Mouse (Mus musculus) heart, embryonic 12.5 days (tissue): ENCODE data around the gene Lmod3. TPM values are rescaled to one million over a fixed set of nuclear protein-coding genes. Genes with fewer than 3 reads are reported as not detected.

Source experiments
- polyA plus RNA-seq: library from polyadenylated mRNA; unstranded; fragments of >200 nt; fragmentation: Nextera tagmentation; extraction: Ambion mirVana; gene quantifications from 2 replicates; pipeline ENCODE4 v1.2.1, GENCODE M21; 2016

Lmod3 gene
- polyA plus RNA-seq, 1 experiment from 2014 or later, result 18.0 TPM

Other genes starting within 250 kb of the Lmod3 start
- gene Fam19a4, start 192.3 kb downstream of the Lmod3 start, polyA plus RNA-seq, result 0.08 TPM in 1 of 2 replicates, not detected in the other
- 15.1 and 17.1 TPM in 2 replicates for gene Eogt, start 103.6 kb downstream of the Lmod3 start, polyA plus RNA-seq
- gene Tmf1, start 73.6 kb downstream of the Lmod3 start, polyA plus RNA-seq, result 28.7 and 29.9 TPM in 2 replicates
- 79.1 and 79.3 TPM in 2 replicates for gene Uba3, start 47.1 kb downstream of the Lmod3 start, polyA plus RNA-seq
- 96.9 and 97.9 TPM in 2 replicates for gene Arl6ip5, start 42.1 kb downstream of the Lmod3 start, polyA plus RNA-seq